Mouse (Mus musculus): ENCODE data around the gene Kmt2b. TPM values are rescaled to one million over a fixed set of nuclear protein-coding genes. Genes with fewer than 3 reads are reported as not detected.

Kmt2b gene
- polyA plus RNA-seq (2014; fragmentation: Nextera tagmentation; extraction: Ambion mirVana) = 12.3 and 13.6 TPM in 2 replicates

DNA sequence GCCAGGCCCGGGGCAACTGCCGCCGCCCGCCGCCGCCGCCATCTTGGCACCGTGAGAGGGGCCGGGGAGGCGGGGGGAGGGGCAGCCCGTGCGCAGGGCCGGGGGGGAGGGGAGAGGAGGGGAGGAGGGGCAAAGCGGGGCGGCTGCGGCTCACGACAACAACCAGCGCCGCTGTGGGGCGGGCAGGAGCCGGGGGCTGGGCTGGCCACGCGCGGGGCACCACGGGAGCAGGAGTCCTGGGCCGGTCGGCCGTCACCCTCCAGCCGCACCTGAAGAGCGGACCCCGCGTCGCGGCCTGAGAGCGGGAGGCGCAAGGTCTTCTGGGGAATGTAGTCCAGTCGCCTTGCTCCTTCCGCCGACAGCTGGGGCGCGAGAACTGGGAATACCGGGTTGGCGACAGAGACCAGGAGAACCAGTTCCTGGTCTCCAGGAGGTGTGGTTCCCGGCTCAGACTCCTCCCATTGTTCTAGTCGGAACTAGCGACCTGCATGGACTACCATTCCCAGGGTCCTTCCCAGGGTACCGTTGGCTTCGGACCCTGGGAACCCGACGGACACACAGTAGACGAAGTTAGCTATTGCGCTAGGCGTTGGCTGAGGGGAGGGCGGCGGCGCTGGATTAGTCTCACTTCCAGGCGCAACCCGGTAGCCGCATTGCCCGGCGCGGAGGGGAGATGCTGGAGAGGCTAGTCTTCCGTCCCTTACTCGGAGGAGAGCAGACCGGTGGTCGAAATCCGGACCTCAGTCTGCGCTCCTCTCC is at the start of gene Kmt2b:
Gene Kmt2b, minus strand, starts transcription at position 51 of the 759 bp plus-strand sequence.
- peak within 1 kb of the TSS; percentile 96 for H3K4me3 ChIP-seq (ENCODE audit: low read length)
- WGBS = under 1% methylated on average over 54 of the region's 68 CpGs
- peaks cover 11% of the 10 kb centered on the region for H3K4me1 ChIP-seq (ENCODE audit: control insufficient read depth, insufficient read depth, low read length)
- no peaks in the 10 kb centered on the region for H3K9me3 ChIP-seq (ENCODE audit: control insufficient read depth, low read length)
- H3K9ac ChIP-seq (ENCODE audit: low read depth, low read length) = peak within 1 kb of the TSS; percentile 95
- H3K4me2 ChIP-seq (replicated peaks; ENCODE audit: low read depth, low read length) = peak within 1 kb of the TSS; percentile 74
- peak; percentile 97 for ATAC-seq (ENCODE audit: low FRiP score, low TSS enrichment)
- no peaks in the 10 kb centered on the region for H3K27me3 ChIP-seq (ENCODE audit: control insufficient read depth, insufficient read depth, low read length)
- H3K27ac ChIP-seq (ENCODE audit: low read depth, low read length) = peak within 1 kb of the TSS; percentile 89
- peaks cover 31% of the 10 kb centered on the region for H3K36me3 ChIP-seq (ENCODE audit: control insufficient read depth, insufficient read depth, low read length)

DNA sequence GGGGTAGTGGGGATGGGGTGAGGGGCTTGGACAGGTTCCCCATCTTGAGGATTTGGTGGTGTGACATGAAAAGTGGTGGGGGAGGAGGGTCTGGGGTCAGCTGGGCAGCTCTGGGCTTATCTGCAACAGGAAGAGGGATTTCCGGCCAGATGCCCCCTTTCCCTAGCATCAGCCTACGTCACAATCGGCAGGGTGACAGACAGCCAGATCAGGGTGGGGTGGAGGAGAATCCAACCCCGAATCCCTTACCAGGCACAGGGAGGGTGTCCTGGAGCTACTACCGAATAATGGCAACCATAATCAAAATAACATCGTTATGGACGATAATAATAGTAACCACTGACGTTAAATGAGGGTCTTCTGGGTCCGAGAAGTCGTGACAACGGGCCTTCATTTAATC is 47.9 kb upstream of the Kmt2b start:
- no peaks in the 10 kb centered on the region for H3K9me3 ChIP-seq (ENCODE audit: control insufficient read depth, low read length)
- WGBS = 23% methylated on average over 11 of the region's 11 CpGs
- H3K4me1 ChIP-seq (ENCODE audit: control insufficient read depth, insufficient read depth, low read length) = 0 out of 2 replicates have a peak, but pooled peaks cover 11% of the 10 kb centered on the region
- ATAC-seq (ENCODE audit: low FRiP score, low TSS enrichment) = no peak
- no peak overlapping the region for H3K9ac ChIP-seq (ENCODE audit: low read depth, low read length)
- H3K27me3 ChIP-seq (ENCODE audit: control insufficient read depth, insufficient read depth, low read length) = peaks cover 50% of the 10 kb centered on the region
- H3K36me3 ChIP-seq (ENCODE audit: control insufficient read depth, insufficient read depth, low read length) = peaks cover 12% of the 10 kb centered on the region
- no peak overlapping the region for H3K27ac ChIP-seq (ENCODE audit: low read depth, low read length)
- H3K4me3 ChIP-seq (ENCODE audit: low read length) = no peak overlapping the region
- no peak overlapping the region for H3K4me2 ChIP-seq (replicated peaks; ENCODE audit: low read depth, low read length)

DNA sequence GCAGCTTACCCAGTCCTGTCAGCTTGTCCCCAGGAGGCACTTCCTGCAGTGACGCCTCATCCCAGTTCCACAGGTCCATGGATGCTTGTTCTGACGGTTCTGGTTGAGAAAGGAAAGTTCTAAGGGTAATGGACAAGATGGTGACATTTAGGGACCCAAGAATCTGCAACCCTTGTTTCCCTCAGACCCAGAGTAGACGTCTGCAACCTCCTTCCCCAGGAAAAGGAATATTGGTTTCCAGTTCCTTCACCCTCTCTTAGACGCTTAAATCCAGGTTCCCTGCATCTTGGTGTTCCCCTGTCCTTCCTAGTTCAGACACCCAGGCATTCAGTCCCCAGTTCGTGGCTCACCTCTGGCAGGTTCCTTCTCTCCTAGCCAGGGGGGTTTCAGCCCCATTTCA is 47.2 kb upstream of the Kmt2b start, which contains the start of gene Etv2:
Gene Etv2, minus strand, starts transcription at position 101 of the 400 bp plus-strand sequence.
- no peaks in the 10 kb centered on the region for H3K9me3 ChIP-seq (ENCODE audit: control insufficient read depth, low read length)
- WGBS = 6% methylated on average over 5 of the region's 5 CpGs
- H3K27ac ChIP-seq (ENCODE audit: low read depth, low read length) = no peak within 1 kb of the TSS
- peak within 1 kb of the TSS; percentile 32 for H3K4me2 ChIP-seq (replicated peaks; ENCODE audit: low read depth, low read length)
- peaks cover 5% of the 10 kb centered on the region for H3K36me3 ChIP-seq (ENCODE audit: control insufficient read depth, insufficient read depth, low read length)
- H3K4me1 ChIP-seq (ENCODE audit: control insufficient read depth, insufficient read depth, low read length) = 0 out of 2 replicates have a peak, but pooled peaks cover 11% of the 10 kb centered on the region
- H3K9ac ChIP-seq (ENCODE audit: low read depth, low read length) = no peak within 1 kb of the TSS; the same call in 1 of the 2 replicates
- ATAC-seq (ENCODE audit: low FRiP score, low TSS enrichment) = no peak
- H3K27me3 ChIP-seq (ENCODE audit: control insufficient read depth, insufficient read depth, low read length) = peaks cover 52% of the 10 kb centered on the region
- peak within 1 kb of the TSS; percentile 28 for H3K4me3 ChIP-seq (ENCODE audit: low read length)

DNA sequence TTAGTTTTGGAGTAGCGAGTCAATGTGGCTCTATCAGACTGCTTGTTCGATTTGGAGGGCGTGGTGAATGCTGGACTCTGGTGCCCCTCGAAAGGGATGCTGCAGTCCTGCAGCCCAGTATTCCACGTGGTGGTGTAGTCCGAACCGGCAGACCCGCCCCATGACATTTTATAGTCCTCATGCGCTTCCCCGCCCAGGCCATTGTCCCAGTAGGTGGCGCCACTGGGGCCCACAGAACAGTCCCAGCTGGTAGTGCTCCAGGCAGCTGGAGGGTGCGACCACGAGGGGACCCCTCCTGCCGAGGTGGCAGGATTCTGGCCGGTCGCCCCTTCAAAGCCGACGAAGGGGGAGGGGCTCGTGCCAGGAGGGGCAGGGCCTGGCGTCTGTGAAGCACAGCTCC is 46.1 kb upstream of the Kmt2b start:
- H3K27me3 ChIP-seq (ENCODE audit: control insufficient read depth, insufficient read depth, low read length) = peaks cover 52% of the 10 kb centered on the region
- no peak overlapping the region; the same call in 1 of the 2 replicates for H3K9ac ChIP-seq (ENCODE audit: low read depth, low read length)
- WGBS = under 1% methylated on average over 20 of the region's 20 CpGs

DNA sequence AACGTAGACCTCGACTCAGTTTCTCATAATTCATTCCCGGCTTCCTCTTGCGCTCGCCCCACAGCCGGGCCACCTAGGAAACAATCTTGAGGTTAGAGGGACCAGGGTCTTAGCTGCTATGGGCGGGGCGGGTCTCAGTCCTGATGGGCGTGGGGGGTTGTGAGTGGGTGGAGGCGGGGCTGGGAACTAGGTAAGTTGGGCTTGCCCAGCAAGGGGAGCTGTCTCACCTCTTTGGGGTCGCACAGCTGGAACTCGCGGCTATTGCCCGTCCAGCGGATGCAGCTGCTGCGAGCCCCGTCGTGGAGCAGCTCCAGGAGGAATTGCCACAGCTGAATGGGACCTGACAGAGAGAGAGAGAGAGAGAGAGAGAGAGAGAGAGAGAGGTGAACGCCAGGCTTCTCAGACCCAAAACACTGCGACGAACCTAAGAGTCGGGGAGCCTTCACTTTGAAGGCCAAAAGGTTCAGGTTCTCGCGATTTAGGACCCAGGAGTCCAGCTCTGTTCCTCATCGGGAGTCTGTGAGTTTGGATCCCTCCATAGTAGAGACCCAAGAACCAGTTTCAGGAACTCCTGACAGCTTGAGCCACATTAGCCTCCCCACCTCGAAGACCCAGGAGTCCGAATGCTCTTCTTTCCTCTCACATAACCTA is 45.4 kb upstream of the Kmt2b start:
- peak; percentile 21; the same call in 1 of the 2 replicates for ATAC-seq (ENCODE audit: low FRiP score, low TSS enrichment)
- H3K4me3 ChIP-seq (ENCODE audit: low read length) = no peak overlapping the region; the same call in 1 of the 2 replicates
- 0 out of 2 replicates have a peak, but pooled peaks cover 6% of the 10 kb centered on the region for H3K4me1 ChIP-seq (ENCODE audit: control insufficient read depth, insufficient read depth, low read length)
- H3K27ac ChIP-seq (ENCODE audit: low read depth, low read length) = no peak overlapping the region
- no peaks in the 10 kb centered on the region for H3K9me3 ChIP-seq (ENCODE audit: control insufficient read depth, low read length)
- no peaks in the 10 kb centered on the region for H3K36me3 ChIP-seq (ENCODE audit: control insufficient read depth, insufficient read depth, low read length)
- H3K4me2 ChIP-seq (replicated peaks; ENCODE audit: low read depth, low read length) = no peak overlapping the region
- WGBS = 2% methylated on average over 27 of the region's 27 CpGs
- no peak overlapping the region for H3K9ac ChIP-seq (ENCODE audit: low read depth, low read length)
- H3K27me3 ChIP-seq (ENCODE audit: control insufficient read depth, insufficient read depth, low read length) = peaks cover 54% of the 10 kb centered on the region

More for the DNA sequence above, 46.1 kb upstream of the Kmt2b start:
- Histone ChIP-seq H3K4me2 (replicated peaks; ENCODE audit: low read depth, low read length) (peak overlapping the region; percentile 32), H3K9me3 (ENCODE audit: control insufficient read depth, low read length) (no peaks in the 10 kb centered on the region), H3K36me3 (ENCODE audit: control insufficient read depth, insufficient read depth, low read length) (no peaks in the 10 kb centered on the region), H3K4me1 (ENCODE audit: control insufficient read depth, insufficient read depth, low read length) (0 out of 2 replicates have a peak, but pooled peaks cover 11% of the 10 kb centered on the region), H3K27ac (ENCODE audit: low read depth, low read length) (no peak overlapping the region), H3K4me3 (ENCODE audit: low read length) (peak overlapping the region; percentile 28)
- ATAC-seq (ENCODE audit: low FRiP score, low TSS enrichment) = peak; percentile 85

DNA sequence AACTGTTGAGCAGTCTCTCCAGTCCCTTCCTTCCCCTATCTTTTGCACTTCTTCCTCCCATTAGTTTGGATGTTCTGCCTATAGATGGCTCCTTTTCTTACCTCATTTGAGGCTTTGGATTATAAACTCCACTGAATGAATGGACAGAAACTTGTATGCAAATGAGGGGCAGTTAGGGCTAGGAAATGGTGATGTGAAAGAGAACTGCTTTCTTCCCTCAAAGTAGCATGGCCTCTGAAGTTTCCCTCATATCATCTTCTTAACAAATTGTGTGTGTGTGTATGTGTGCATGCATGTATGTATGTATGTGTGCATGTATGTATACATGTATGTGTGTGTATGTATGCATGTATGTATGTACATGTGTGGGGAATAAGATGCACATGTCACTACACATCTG is 40.5 kb upstream of the Kmt2b start:
- ATAC-seq (ENCODE audit: low FRiP score, low TSS enrichment) = no peak
- peaks cover 27% of the 10 kb centered on the region for H3K27me3 ChIP-seq (ENCODE audit: control insufficient read depth, insufficient read depth, low read length)
- no peaks in the 10 kb centered on the region for H3K9me3 ChIP-seq (ENCODE audit: control insufficient read depth, low read length)

DNA sequence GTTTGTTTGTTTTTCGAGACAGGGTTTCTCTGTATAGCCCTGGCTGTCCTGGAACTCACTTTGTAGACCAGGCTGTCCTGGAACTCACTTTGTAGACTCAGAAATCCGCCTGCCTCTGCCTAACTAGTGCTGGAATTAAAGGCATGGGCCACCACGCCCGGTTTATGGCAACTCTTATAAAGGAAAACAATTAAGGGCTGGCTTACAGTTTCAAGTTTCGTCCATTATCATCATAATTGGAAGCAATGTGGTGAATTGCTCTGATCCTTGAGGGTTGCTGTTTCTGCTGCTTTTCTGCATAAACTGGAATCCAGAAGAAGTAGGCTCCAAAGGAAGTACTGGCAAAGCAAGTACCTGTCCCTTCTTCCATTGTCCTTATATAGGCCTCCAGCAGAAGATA is 38.1 kb upstream of the Kmt2b start:
- Histone ChIP-seq H3K27me3 (ENCODE audit: control insufficient read depth, insufficient read depth, low read length) (peaks cover 5% of the 10 kb centered on the region; the same call in 1 of the 2 replicates), H3K4me3 (ENCODE audit: low read length) (no peak overlapping the region), H3K36me3 (ENCODE audit: control insufficient read depth, insufficient read depth, low read length) (peaks cover 27% of the 10 kb centered on the region), H3K4me2 (replicated peaks; ENCODE audit: low read depth, low read length) (no peak overlapping the region), H3K27ac (ENCODE audit: low read depth, low read length) (no peak overlapping the region), H3K9me3 (ENCODE audit: control insufficient read depth, low read length) (no peaks in the 10 kb centered on the region), H3K9ac (ENCODE audit: low read depth, low read length) (no peak overlapping the region), H3K4me1 (ENCODE audit: control insufficient read depth, insufficient read depth, low read length) (peaks cover 6% of the 10 kb centered on the region)
- WGBS = 85% methylated on average over 5 of the region's 5 CpGs
- ATAC-seq (ENCODE audit: low FRiP score, low TSS enrichment) = no peak

More for the DNA sequence above, 40.5 kb upstream of the Kmt2b start:
- H3K9ac ChIP-seq (ENCODE audit: low read depth, low read length) = no peak overlapping the region
- H3K4me2 ChIP-seq (replicated peaks; ENCODE audit: low read depth, low read length) = no peak overlapping the region
- H3K4me1 ChIP-seq (ENCODE audit: control insufficient read depth, insufficient read depth, low read length) = peaks cover 6% of the 10 kb centered on the region
- no peak overlapping the region for H3K4me3 ChIP-seq (ENCODE audit: low read length)
- peaks cover 4% of the 10 kb centered on the region; the same call in 1 of the 2 replicates for H3K36me3 ChIP-seq (ENCODE audit: control insufficient read depth, insufficient read depth, low read length)
- no peak overlapping the region for H3K27ac ChIP-seq (ENCODE audit: low read depth, low read length)

DNA sequence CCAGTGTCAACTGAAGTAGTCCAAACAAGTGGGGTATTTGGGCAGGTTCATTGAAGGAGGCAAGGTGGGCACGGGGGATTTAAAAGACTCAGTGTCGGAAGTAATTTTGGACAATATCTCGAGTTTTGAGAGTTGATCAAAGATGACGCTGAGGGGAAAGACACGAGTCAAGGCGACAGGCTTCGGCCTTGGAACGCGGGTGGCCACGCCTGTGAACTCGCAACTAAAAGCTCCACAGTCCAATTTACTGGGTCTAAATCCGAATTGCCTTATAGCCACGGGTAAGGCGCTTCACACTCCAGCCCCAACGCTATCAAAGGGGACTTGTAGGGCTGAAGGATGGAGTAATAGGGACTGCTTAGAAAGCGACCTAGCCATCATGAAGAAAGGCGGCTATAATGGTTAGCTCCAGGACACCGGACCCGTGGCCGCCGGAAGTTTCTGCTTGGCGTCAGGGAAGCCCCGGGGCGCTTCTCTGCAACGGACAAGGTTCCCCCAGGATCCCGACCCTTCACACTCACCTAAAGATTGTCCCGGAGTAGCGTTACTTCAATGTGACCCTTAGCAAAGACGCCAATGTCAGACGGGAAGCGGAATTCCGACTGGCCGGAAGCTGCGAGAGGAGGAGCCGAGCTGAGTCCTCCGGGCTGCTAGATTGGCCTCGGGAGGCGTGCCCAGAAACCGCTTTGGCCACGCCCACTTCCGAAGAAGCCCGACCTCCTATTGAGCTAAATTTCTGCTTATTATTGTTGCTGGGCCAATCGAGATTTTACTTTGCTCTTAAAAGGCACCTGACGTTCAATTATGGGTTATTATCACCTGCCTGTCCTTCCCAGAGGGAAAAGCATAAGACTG is 37.2 kb upstream of the Kmt2b start, which contains the start of gene Cox6b1:
Gene Cox6b1, minus strand, starts transcription at position 622 of the 855 bp plus-strand sequence.
- WGBS = 2% methylated on average over 44 of the region's 44 CpGs
- H3K9me3 ChIP-seq (ENCODE audit: control insufficient read depth, low read length) = no peaks in the 10 kb centered on the region
- peaks cover 3% of the 10 kb centered on the region; the same call in 1 of the 2 replicates for H3K27me3 ChIP-seq (ENCODE audit: control insufficient read depth, insufficient read depth, low read length)
- peak within 1 kb of the TSS; percentile 80 for H3K4me2 ChIP-seq (replicated peaks; ENCODE audit: low read depth, low read length)
- peaks cover 32% of the 10 kb centered on the region for H3K36me3 ChIP-seq (ENCODE audit: control insufficient read depth, insufficient read depth, low read length)
- no peak within 1 kb of the TSS for H3K27ac ChIP-seq (ENCODE audit: low read depth, low read length)
- ATAC-seq (ENCODE audit: low FRiP score, low TSS enrichment) = peak; percentile 94
- peak within 1 kb of the TSS; percentile 65 for H3K9ac ChIP-seq (ENCODE audit: low read depth, low read length)
- H3K4me1 ChIP-seq (ENCODE audit: control insufficient read depth, insufficient read depth, low read length) = peaks cover 6% of the 10 kb centered on the region
- peak within 1 kb of the TSS; percentile 80 for H3K4me3 ChIP-seq (ENCODE audit: low read length)
